ENCODE assay signal across 14 mouse cellular contexts in the genomic region with DNA sequence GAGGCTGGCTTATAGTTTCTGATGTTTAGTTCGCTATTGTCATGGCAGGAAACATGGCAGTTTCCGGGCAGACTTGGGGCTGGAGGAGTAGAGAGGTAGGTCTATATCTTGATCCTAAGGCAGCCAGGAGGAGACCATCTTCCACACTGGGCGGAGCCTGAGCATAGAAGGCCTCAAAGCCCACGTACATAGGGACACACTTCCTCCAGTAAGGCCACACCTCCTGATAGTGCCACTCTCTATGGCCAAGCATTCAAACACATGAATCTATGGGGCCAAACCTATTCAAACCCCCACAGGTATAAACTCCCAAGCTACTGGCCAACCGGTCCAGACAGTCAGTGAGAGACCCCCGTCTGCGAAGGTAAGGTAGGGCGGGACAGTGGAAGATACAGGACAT. TPM values are rescaled to one million over a fixed set of nuclear protein-coding genes. Genes with fewer than 3 reads are reported as not detected.
DNase-seq lines count a peak whose midpoint lies in the region.
"Had no signal": no experiment of that assay in that cellular context is flagged by ENCODE, and none has a peak within 500 bp of the region (broad histone marks: within the 10 kb centered on the region; RNA-seq: fewer than 3 reads in every experiment).

No protein-coding gene starts in this region.

- peak; percentile 2 for DNase-seq in heart, postnatal 4 days
- DNase-seq in heart, postnatal 25 days (ENCODE audit: low spot score), result no peak
- peak; percentile 0 for DNase-seq in left cerebral cortex, postnatal 25 days (ENCODE audit: low spot score in 2 of 2)
- no peak for DNase-seq in left cerebral cortex, postnatal 36 days (ENCODE audit: low spot score in 2 of 2)
- peak; percentile 9 to 47 for DNase-seq in spleen, postnatal 4 days (ENCODE audit: low spot score in 2 of 2)
- no peak for DNase-seq in spleen, postnatal 14 days (ENCODE audit: low spot score in 2 of 2)
- DNase-seq in limb, embryonic 10.5 days (ENCODE audit: low spot score), result no peak
- DNase-seq: adrenal gland, postnatal 25 days; cerebellum, adult 8-10 months; gastrocnemius, adult 2 months; layer of hippocampus, adult 9-11 months had no signal

- intact Hi-C loops in heart, postnatal 25 days (cut with DNase I), result loop anchor here (5.0 kb wide), 2 partner anchors 639 to 659 kb away; no protein-coding TSS in a partner anchor
- intact Hi-C loops in left cerebral cortex, postnatal 25 days (cut with DNase I), result loop anchor here (2.0 to 5.0 kb wide), 2 partner anchors 641 to 659 kb away; no protein-coding TSS in a partner anchor
- intact Hi-C loops in left cerebral cortex, postnatal 36 days (cut with DNase I), result loop anchor here (5.0 to 10.0 kb wide), 3 partner anchors 134 to 639 kb away; no protein-coding TSS in a partner anchor

- 88% methylated on average over 8 of the region's 8 CpGs for WGBS in limb, embryonic 10.5 days

- H3K4me1 ChIP-seq in limb, embryonic 10.5 days, result no peaks in the 10 kb centered on the region
- H3K4me1 ChIP-seq: forebrain, embryonic 10.5 days; limb, embryonic 15.5 days had no signal

- no peak overlapping the region for H3K27ac ChIP-seq in limb, embryonic 10.5 days
- H3K27ac ChIP-seq: forebrain, embryonic 10.5 days; gastrocnemius, adult 2 months; limb, embryonic 15.5 days had no signal

- H3K4me3 ChIP-seq in limb, embryonic 10.5 days, result no peak overlapping the region
- H3K4me3 ChIP-seq: forebrain, embryonic 10.5 days; gastrocnemius, adult 2 months; limb, embryonic 15.5 days had no signal

- H3K27me3 ChIP-seq in limb, embryonic 10.5 days (ENCODE audit: low read depth, poor library complexity, severe bottlenecking), result peaks cover 3% of the 10 kb centered on the region; the same call in 1 of the 2 replicates
- H3K27me3 ChIP-seq: Patski had no signal

- no peaks in the 10 kb centered on the region for H3K36me3 ChIP-seq in limb, embryonic 10.5 days
- H3K36me3 ChIP-seq: forebrain, embryonic 10.5 days; limb, embryonic 15.5 days had no signal

- H3K9me3 ChIP-seq in limb, embryonic 10.5 days (replicated peaks), result no peaks in the 10 kb centered on the region
- H3K9me3 ChIP-seq: forebrain, embryonic 10.5 days; limb, embryonic 15.5 days had no signal

RNA-seq across cellular contexts. Expression of a gene that starts 35.6 kb away (rescaled TPM):
- 1 to 10 TPM; 2.5 to 2.7 TPM for total RNA-seq in heart, postnatal 4 days (2021)
- under 1 TPM; 0.21 to 0.48 TPM for total RNA-seq in heart, postnatal 25 days (2021)
- total RNA-seq in left cerebral cortex, postnatal 25 days (2021), result 1 to 10 TPM; 7.4 to 9.1 TPM
- total RNA-seq in left cerebral cortex, postnatal 36 days (2021), result 10 to 100 TPM in 1 of 2 experiments, 1 to 10 TPM in 1; 6.3 to 11.4 TPM
- 119 and 140 TPM in 2 replicates for polyA plus RNA-seq in limb, embryonic 10.5 days (2016; fragmentation: Nextera tagmentation; extraction: Ambion mirVana)

RNA-seq across cellular contexts. Expression of a gene that starts 55.9 kb away (rescaled TPM):
- total RNA-seq in heart, postnatal 4 days (2021), result 100 to 1,000 TPM; 288 to 301 TPM
- total RNA-seq in heart, postnatal 25 days (2021), result 100 to 1,000 TPM; 309 to 322 TPM
- 100 to 1,000 TPM; 240 to 249 TPM for total RNA-seq in left cerebral cortex, postnatal 25 days (2021)
- 100 to 1,000 TPM; 229 to 269 TPM for total RNA-seq in left cerebral cortex, postnatal 36 days (2021)
- polyA plus RNA-seq in limb, embryonic 10.5 days (2016; fragmentation: Nextera tagmentation; extraction: Ambion mirVana), result 9.6 and 12.2 TPM in 2 replicates

Comparison
In these comparisons a context has a peak if more than half of its experiments do, and no peak if none do; other contexts are left out.
1. DNase-seq: peak in heart, postnatal 4 days (single experiment), left cerebral cortex, postnatal 25 days (2 of 2) and spleen, postnatal 4 days (2 of 2); none in heart, postnatal 25 days (single experiment), left cerebral cortex, postnatal 36 days (0 of 2), spleen, postnatal 14 days (0 of 2) and limb, embryonic 10.5 days (single experiment).